Mouse (Mus musculus) embryonic facial prominence, embryonic 14.5 days (tissue): ENCODE data around the gene Enox2. TPM values are rescaled to one million over a fixed set of nuclear protein-coding genes. Genes with fewer than 3 reads are reported as not detected.
A peak's percentile ranks its signal among the peaks of the same experiment; 100 is the strongest.
"Not testable (repeated sequence)": the region's sequence is repeated elsewhere in the genome, so short reads cannot be mapped to it uniquely, and the experiment has no call there.

Experiments used
- ATAC-seq: fragments of 200-750 bp; cut with Nextera tagmentation; 2 replicates; pipeline ENCODE4 v1.8.0; 2017; ENCODE audit warnings: low read depth, moderate number of reproducible peaks, moderate TSS enrichment
- DNase-seq: peaks from one replicate; pipeline ENCODE4 v3.0.0-alpha.2; 2015; ENCODE audit warnings: low spot score
- H3K27ac ChIP-seq: fragments of 300-500 bp; sonication (generic); replicated peaks from 2 replicates; pipeline ENCODE4 v1.5.1; 2014; ENCODE audit warnings: low read depth, mild to moderate bottlenecking, low read length, moderate library complexity
- H3K27me3 ChIP-seq: fragments of 300-500 bp; sonication (generic); replicated peaks from 2 replicates; pipeline ENCODE4 v1.6.1; 2014; ENCODE audit warnings: low read length; ENCODE audit not compliant: control insufficient read depth, insufficient read depth
- H3K36me3 ChIP-seq: fragments of 300-500 bp; sonication (generic); 2 replicates; pipeline ENCODE4 v1.6.1; 2014; ENCODE audit warnings: low read length, mixed read lengths; ENCODE audit not compliant: control insufficient read depth, insufficient read depth
- H3K4me1 ChIP-seq: fragments of 300-500 bp; sonication (generic); 2 replicates; pipeline ENCODE4 v1.6.1; 2014; ENCODE audit warnings: antibody characterized with exemption, low read length; ENCODE audit not compliant: control insufficient read depth, insufficient read depth
- H3K4me2 ChIP-seq: fragments of 300-500 bp; sonication (generic); 2 replicates; pipeline ENCODE4 v1.6.1; 2014; ENCODE audit warnings: low read depth, mild to moderate bottlenecking, low read length, moderate library complexity, mixed read lengths
- H3K4me3 ChIP-seq: fragments of 300-500 bp; sonication (generic); 2 replicates; pipeline ENCODE4 v1.5.1; 2014; ENCODE audit warnings: low read depth, mild to moderate bottlenecking, low read length
- H3K9ac ChIP-seq: fragments of 300-500 bp; sonication (generic); 2 replicates; pipeline ENCODE4 v1.6.1; 2014; ENCODE audit warnings: low read depth, mild to moderate bottlenecking, low read length, moderate library complexity, mixed read lengths
- H3K9me3 ChIP-seq: fragments of 300-500 bp; sonication (generic); 2 replicates; pipeline ENCODE4 v1.6.1; 2016; ENCODE audit warnings: low read length; ENCODE audit not compliant: control insufficient read depth
- WGBS: fragments of 180-500 bp; shearing (Covaris S2); extraction: QIAGEN DNeasy Blood & Tissue Kit; methylation state at CpG from one replicate; pipeline ENCODE4 v1.1.7; 2014; 5-methylcytosine and 5-hydroxymethylcytosine counted together
- polyA plus RNA-seq: library from polyadenylated mRNA; unstranded; fragments of >200 nt; fragmentation: Nextera tagmentation; extraction: Ambion mirVana; gene quantifications from 2 replicates; pipeline ENCODE4 v1.2.1, GENCODE M21; 2014

Enox2 gene
- polyA plus RNA-seq, 1 experiment from 2014 or later, result 7.0 TPM

GRCm38 (mm10) chrX:49196386-49196785, 91.7 kb downstream of the Enox2 start:
- no peaks in the 10 kb centered on the region for H3K4me1 ChIP-seq
- no peaks in the 10 kb centered on the region for H3K36me3 ChIP-seq
- no peak overlapping the region for H3K27ac ChIP-seq
- H3K4me3 ChIP-seq, result no peak overlapping the region
- DNase-seq (no peak), ATAC-seq (no peak)
- H3K9ac ChIP-seq, result no peak overlapping the region
- no peaks in the 10 kb centered on the region for H3K9me3 ChIP-seq
- WGBS, result 83% methylated on average over 4 of the region's 4 CpGs
- no peak overlapping the region for H3K4me2 ChIP-seq
- H3K27me3 ChIP-seq, result no peaks in the 10 kb centered on the region

- WGBS, result 66% methylated on average over 3 of the region's 3 CpGs
- no peak overlapping the region for H3K4me2 ChIP-seq
- H3K27me3 ChIP-seq, result no peaks in the 10 kb centered on the region
Measured at GRCm38 (mm10) chrX:49181136-49181535, 106.9 kb downstream of the Enox2 start.

GRCm38 (mm10) chrX:49178670-49179069, 109.4 kb downstream of the Enox2 start:
- Histone ChIP-seq H3K4me3 (no peak overlapping the region), H3K4me1 (no peaks in the 10 kb centered on the region), H3K9ac (no peak overlapping the region), H3K36me3 (no peaks in the 10 kb centered on the region), H3K27me3 (no peaks in the 10 kb centered on the region), H3K4me2 (no peak overlapping the region), H3K27ac (no peak overlapping the region), H3K9me3 (no peaks in the 10 kb centered on the region)
- ATAC-seq (no peak), DNase-seq (no peak)
- WGBS, result 88% methylated on average over 3 of the region's 3 CpGs

More at GRCm38 (mm10) chrX:49181136-49181535, 106.9 kb downstream of the Enox2 start:
- no peak overlapping the region for H3K4me3 ChIP-seq
- H3K9ac ChIP-seq, result no peak overlapping the region
- no peaks in the 10 kb centered on the region for H3K9me3 ChIP-seq
- no peaks in the 10 kb centered on the region for H3K36me3 ChIP-seq
- no peak overlapping the region for H3K27ac ChIP-seq
- no peaks in the 10 kb centered on the region for H3K4me1 ChIP-seq
- peak; percentile 3 for DNase-seq
- no peak for ATAC-seq

- H3K4me2 ChIP-seq, result no peak overlapping the region
- no peaks in the 10 kb centered on the region for H3K27me3 ChIP-seq
- H3K9me3 ChIP-seq, result no peaks in the 10 kb centered on the region
- H3K4me1 ChIP-seq, result no peaks in the 10 kb centered on the region
- H3K36me3 ChIP-seq, result no peaks in the 10 kb centered on the region
- H3K9ac ChIP-seq, result no peak overlapping the region
- H3K27ac ChIP-seq, result no peak overlapping the region
- H3K4me3 ChIP-seq, result no peak overlapping the region
- ATAC-seq, result no peak
- no peak for DNase-seq
- 60% methylated on average over 2 of the region's 2 CpGs for WGBS
Measured at GRCm38 (mm10) chrX:49154280-49154679, 133.8 kb downstream of the Enox2 start.

- no peak overlapping the region for H3K9ac ChIP-seq
- ATAC-seq, result no peak
Measured at GRCm38 (mm10) chrX:49124774-49125429, 163.2 kb downstream of the Enox2 start.

GRCm38 (mm10) chrX:49116465-49116864, 171.6 kb downstream of the Enox2 start:
- ATAC-seq (no peak), DNase-seq (no peak)
- Histone ChIP-seq H3K9ac (no peak overlapping the region), H3K4me2 (no peak overlapping the region), H3K9me3 (no peaks in the 10 kb centered on the region), H3K27me3 (0 out of 2 replicates have a peak, but pooled peaks cover 2% of the 10 kb centered on the region), H3K36me3 (no peaks in the 10 kb centered on the region), H3K4me3 (no peak overlapping the region), H3K27ac (no peak overlapping the region), H3K4me1 (no peaks in the 10 kb centered on the region)
- 65% methylated on average over 3 of the region's 3 CpGs for WGBS

More at GRCm38 (mm10) chrX:49124774-49125429, 163.2 kb downstream of the Enox2 start:
- DNase-seq, result peak; percentile 43
- no peaks in the 10 kb centered on the region for H3K27me3 ChIP-seq
- no peaks in the 10 kb centered on the region for H3K36me3 ChIP-seq
- H3K9me3 ChIP-seq, result no peaks in the 10 kb centered on the region
- no peaks in the 10 kb centered on the region for H3K4me1 ChIP-seq
- no peak overlapping the region; the same call in 1 of the 2 replicates for H3K27ac ChIP-seq
- WGBS, result 38% methylated on average over 3 of the region's 3 CpGs
- no peak overlapping the region for H3K4me3 ChIP-seq
- H3K4me2 ChIP-seq, result no peak overlapping the region

GRCm38 (mm10) chrX:49112412-49112811, 175.6 kb downstream of the Enox2 start:
- no peak for DNase-seq
- H3K4me2 ChIP-seq, result no peak overlapping the region
- no peak overlapping the region for H3K9ac ChIP-seq
- no peaks in the 10 kb centered on the region for H3K4me1 ChIP-seq
- no peak overlapping the region for H3K27ac ChIP-seq
- no peak for ATAC-seq
- no peaks in the 10 kb centered on the region for H3K9me3 ChIP-seq
- no peak overlapping the region for H3K4me3 ChIP-seq
- H3K27me3 ChIP-seq, result 0 out of 2 replicates have a peak, but pooled peaks cover 2% of the 10 kb centered on the region
- 45% methylated on average over 3 of the region's 3 CpGs for WGBS
- H3K36me3 ChIP-seq, result no peaks in the 10 kb centered on the region

GRCm38 (mm10) chrX:49100542-49100941, 187.5 kb downstream of the Enox2 start:
- H3K9me3 ChIP-seq, H3K4me2 ChIP-seq, H3K27ac ChIP-seq, H3K4me3 ChIP-seq, H3K27me3 ChIP-seq, H3K36me3 ChIP-seq, ATAC-seq, H3K9ac ChIP-seq, H3K4me1 ChIP-seq, DNase-seq: not testable (repeated sequence)
- 58% methylated on average over 1 of the region's 1 CpGs for WGBS

GRCm38 (mm10) chrX:49096249-49096648, 191.8 kb downstream of the Enox2 start:
- Histone ChIP-seq H3K4me2 (no peak overlapping the region), H3K27me3 (no peaks in the 10 kb centered on the region), H3K4me1 (no peaks in the 10 kb centered on the region), H3K9me3 (no peaks in the 10 kb centered on the region), H3K9ac (no peak overlapping the region), H3K4me3 (no peak overlapping the region), H3K36me3 (no peaks in the 10 kb centered on the region), H3K27ac (no peak overlapping the region)
- ATAC-seq (no peak), DNase-seq (peak; percentile 3)
- 74% methylated on average over 2 of the region's 2 CpGs for WGBS
